ENCODE assay signal across 12 mouse cellular contexts in the genomic region with DNA sequence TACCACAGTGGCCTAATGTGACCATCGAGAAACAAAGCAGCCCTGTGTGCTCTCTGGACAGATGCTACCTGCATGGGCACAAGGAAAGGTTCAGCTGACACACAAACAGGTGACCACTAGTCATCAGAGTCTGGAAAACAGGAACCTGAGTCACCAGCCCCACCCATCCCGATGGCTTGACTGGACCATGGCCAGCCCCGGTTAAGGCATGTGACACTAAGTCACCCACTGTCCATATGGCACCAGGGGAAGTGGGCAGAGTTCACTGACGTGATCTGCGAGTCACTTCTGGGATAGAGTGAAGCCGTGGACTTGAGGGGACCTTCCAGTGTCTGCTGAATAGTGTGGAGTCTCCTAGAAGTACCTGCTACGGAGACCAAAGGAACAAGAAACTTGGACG. TPM values are rescaled to one million over a fixed set of nuclear protein-coding genes. Genes with fewer than 3 reads are reported as not detected.
DNase-seq lines count a peak whose midpoint lies in the region; ATAC-seq and TF ChIP-seq lines count a peak whose summit lies in the region.
"Had no signal": no experiment of that assay in that cellular context is flagged by ENCODE, and none has a peak within 500 bp of the region (broad histone marks: within the 10 kb centered on the region; RNA-seq: fewer than 3 reads in every experiment).

No protein-coding gene starts in this region.

- H3K4me1 ChIP-seq in kidney, postnatal 0 days (replicated peaks; ENCODE audit: insufficient read depth, low read length): peaks cover 8% of the 10 kb centered on the region; the same call in 1 of the 2 replicates
- peaks cover 13% of the 10 kb centered on the region for H3K4me1 ChIP-seq in forebrain, embryonic 12.5 days

- intact Hi-C loops in left cerebral cortex, adult 2 months (cut with DNase I): no loop called here

- no peak for TF ChIP-seq CTCF in kidney, postnatal 0 days (IDR thresholded peaks at IDR 0.05; ENCODE audit: low read depth)
- no peak for TF ChIP-seq CTCF in left cerebral cortex, adult 2 months (IDR thresholded peaks at IDR 0.05)

- H3K27me3 ChIP-seq in kidney, postnatal 0 days (ENCODE audit: insufficient read depth, low read length): no peaks in the 10 kb centered on the region
- H3K27me3 ChIP-seq in forebrain, embryonic 12.5 days: no peaks in the 10 kb centered on the region
- H3K27me3 ChIP-seq: hindbrain, embryonic 15.5 days; limb, embryonic 12.5 days had no signal

- no peaks in the 10 kb centered on the region for H3K9me3 ChIP-seq in kidney, postnatal 0 days (replicated peaks; ENCODE audit: low read length)
- H3K9me3 ChIP-seq in forebrain, embryonic 12.5 days: no peaks in the 10 kb centered on the region
- H3K9me3 ChIP-seq: hindbrain, embryonic 15.5 days; limb, embryonic 12.5 days had no signal

- ATAC-seq in kidney, postnatal 0 days (replicated peaks; ENCODE audit: low FRiP score, low read depth): 0 out of 2 replicates have a peak, but pooled peaks have one; percentile 10
- peak; percentile 23 for ATAC-seq in granulocyte monocyte progenitor cell, adult 5-6 weeks (replicated peaks; ENCODE audit: poor library complexity, severe bottlenecking)
- peak; percentile 44; the same call in 1 of the 2 replicates for ATAC-seq in neutrophil, adult 5-6 weeks (ENCODE audit: extremely low read depth, insufficient number of reproducible peaks, low FRiP score, poor library complexity, severe bottlenecking)
- ATAC-seq in forebrain, embryonic 12.5 days (ENCODE audit: low FRiP score): no peak

- H3K4me3 ChIP-seq in kidney, postnatal 0 days (replicated peaks; ENCODE audit: low read depth, low read length): no peak overlapping the region
- H3K4me3 ChIP-seq in forebrain, embryonic 12.5 days (replicated peaks): no peak overlapping the region
- no peak overlapping the region for H3K4me3 ChIP-seq in left cerebral cortex, adult 2 months
- H3K4me3 ChIP-seq: hindbrain, embryonic 15.5 days; limb, embryonic 12.5 days had no signal

- WGBS in kidney, postnatal 0 days: 89% methylated on average over 8 of the region's 8 CpGs
- WGBS in forebrain, embryonic 12.5 days: 93% methylated on average over 8 of the region's 8 CpGs

- H3K27ac ChIP-seq in kidney, postnatal 0 days: no peak overlapping the region
- H3K27ac ChIP-seq in forebrain, embryonic 12.5 days: no peak overlapping the region
- no peak overlapping the region for H3K27ac ChIP-seq in left cerebral cortex, adult 2 months
- H3K27ac ChIP-seq: hindbrain, embryonic 15.5 days; limb, embryonic 12.5 days had no signal

- peaks cover 35% of the 10 kb centered on the region; the same call in 1 of the 2 replicates for H3K36me3 ChIP-seq in kidney, postnatal 0 days (ENCODE audit: insufficient read depth, low read length)
- H3K36me3 ChIP-seq in forebrain, embryonic 12.5 days (replicated peaks): peaks cover 78% of the 10 kb centered on the region

- no peak overlapping the region for H3K4me2 ChIP-seq in kidney, postnatal 0 days (ENCODE audit: low read length)
- no peak overlapping the region for H3K4me2 ChIP-seq in forebrain, embryonic 12.5 days
- H3K4me2 ChIP-seq: hindbrain, embryonic 15.5 days; limb, embryonic 12.5 days had no signal

- no peak for DNase-seq in kidney, postnatal 0 days (ENCODE audit: low spot score)
- no peak for DNase-seq in kidney, adult 11 months
- DNase-seq in NIH3T3 (ENCODE audit: low read depth): peak; percentile 56
- no peak for DNase-seq in left cerebral cortex, adult 2 months (ENCODE audit: extremely low spot score in 1 of 2, low spot score in 2 of 2)
- DNase-seq: spleen, adult 18-20 months; thymus, adult 18-20 months had no signal

- no peak overlapping the region for H3K9ac ChIP-seq in kidney, postnatal 0 days (ENCODE audit: low read depth, low read length)
- no peak overlapping the region for H3K9ac ChIP-seq in forebrain, embryonic 12.5 days
- H3K9ac ChIP-seq: hindbrain, embryonic 15.5 days; limb, embryonic 12.5 days had no signal

RNA-seq across cellular contexts. Expression of a gene that starts 5.3 kb away (rescaled TPM):
- polyA plus RNA-seq in kidney, postnatal 0 days (2015; fragmentation: Nextera tagmentation; extraction: Ambion mirVana): 6.8 and 7.6 TPM in 2 replicates
- total RNA-seq in granulocyte monocyte progenitor cell, adult 5-6 weeks (2014; fragmentation: Nextera tagmentation): 7.8 and 14.9 TPM in 2 replicates
- 13.0 and 20.6 TPM in 2 replicates for total RNA-seq in granulocyte monocyte progenitor cell, adult 5-6 weeks (2017)
- total RNA-seq in neutrophil, adult 5-6 weeks (2017): 11.4 and 11.9 TPM in 2 replicates
- 10.4 and 12.9 TPM in 2 replicates for polyA plus RNA-seq in forebrain, embryonic 12.5 days (2016; fragmentation: Nextera tagmentation; extraction: Ambion mirVana)
- total RNA-seq in left cerebral cortex, adult 2 months (2021): 10 to 100 TPM; 53.9 to 60.0 TPM

RNA-seq across cellular contexts. Expression of a gene that starts 18.8 kb away (rescaled TPM):
- polyA plus RNA-seq in kidney, postnatal 0 days (2015; fragmentation: Nextera tagmentation; extraction: Ambion mirVana): 25.6 and 26.6 TPM in 2 replicates
- total RNA-seq in granulocyte monocyte progenitor cell, adult 5-6 weeks (2014; fragmentation: Nextera tagmentation): 25.0 and 44.6 TPM in 2 replicates
- total RNA-seq in granulocyte monocyte progenitor cell, adult 5-6 weeks (2017): 52.1 and 54.1 TPM in 2 replicates
- 15.0 and 16.7 TPM in 2 replicates for total RNA-seq in neutrophil, adult 5-6 weeks (2017)
- 28.3 and 30.6 TPM in 2 replicates for polyA plus RNA-seq in forebrain, embryonic 12.5 days (2016; fragmentation: Nextera tagmentation; extraction: Ambion mirVana)
- total RNA-seq in left cerebral cortex, adult 2 months (2021): 10 to 100 TPM; 16.3 to 17.9 TPM

RNA-seq across cellular contexts. Expression of a gene that starts 56.1 kb away (rescaled TPM):
- polyA plus RNA-seq in kidney, postnatal 0 days (2015; fragmentation: Nextera tagmentation; extraction: Ambion mirVana): 11.3 and 11.9 TPM in 2 replicates
- total RNA-seq in granulocyte monocyte progenitor cell, adult 5-6 weeks (2014; fragmentation: Nextera tagmentation): not detected in 2 replicates
- not detected in 2 replicates for total RNA-seq in granulocyte monocyte progenitor cell, adult 5-6 weeks (2017)
- 0.12 and 0.98 TPM in 2 replicates for total RNA-seq in neutrophil, adult 5-6 weeks (2017)
- 4.1 and 5.2 TPM in 2 replicates for polyA plus RNA-seq in forebrain, embryonic 12.5 days (2016; fragmentation: Nextera tagmentation; extraction: Ambion mirVana)
- 1 to 10 TPM; 2.5 to 2.8 TPM for total RNA-seq in left cerebral cortex, adult 2 months (2021)
- total RNA-seq: common myeloid progenitor, adult 5-6 weeks had no signal
